Mouse (Mus musculus): Measurements from ENCODE around the gene Smok3a. TPM values are rescaled to one million over a fixed set of nuclear protein-coding genes. Genes with fewer than 3 reads are reported as not detected.

The Smok3a gene
- polyA plus RNA-seq, 1 experiment from 2014 or later, result not detected

DNA sequence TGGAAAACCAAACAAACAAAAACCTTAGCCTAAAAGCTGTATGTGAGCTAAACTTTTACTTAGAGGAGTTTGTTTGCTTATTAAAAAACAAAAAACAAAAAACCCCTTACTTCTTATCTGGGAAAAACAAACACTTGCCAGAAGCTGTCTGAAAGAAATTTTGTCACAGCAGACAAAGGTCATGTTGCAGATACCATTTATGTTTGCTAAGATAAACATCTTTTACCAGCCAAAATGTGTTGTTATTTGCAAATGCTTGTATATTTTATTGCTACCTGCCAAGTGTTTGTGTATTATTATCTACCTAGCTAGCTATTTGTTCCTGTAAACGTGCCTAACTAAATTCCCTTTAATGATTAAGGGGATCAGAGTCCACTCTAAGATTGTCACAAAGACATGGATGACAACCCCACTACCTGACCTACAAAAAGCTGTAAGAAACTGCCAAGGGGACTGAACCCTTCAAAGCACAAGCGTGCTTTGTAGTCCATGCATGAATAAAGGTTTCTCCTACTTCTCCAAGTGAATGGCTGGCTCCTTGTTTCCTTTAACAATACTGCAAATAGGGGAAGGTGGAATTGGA lies 62.3 kb downstream of the Smok3a start:
- Histone ChIP-seq H3K36me3 (replicated peaks; ENCODE audit: control insufficient read depth, insufficient read depth) (peaks cover 13% of the 10 kb centered on the region), H3K4me3 (replicated peaks; ENCODE audit: low read length) (no peak overlapping the region), H3K9ac (no peak overlapping the region), H3K4me2 (replicated peaks) (no peak overlapping the region), H3K27me3 (ENCODE audit: control insufficient read depth, insufficient read depth, low read length) (no peaks in the 10 kb centered on the region), H3K27ac (no peak overlapping the region), H3K9me3 (ENCODE audit: control insufficient read depth, low read length) (no peaks in the 10 kb centered on the region), H3K4me1 (replicated peaks; ENCODE audit: control insufficient read depth, insufficient read depth, low read length) (peaks cover 26% of the 10 kb centered on the region)
- ATAC-seq (ENCODE audit: low FRiP score) (no peak), DNase-seq (ENCODE audit: low spot score) (no peak)
- 73% methylated on average over 2 of the region's 2 CpGs for WGBS

DNA sequence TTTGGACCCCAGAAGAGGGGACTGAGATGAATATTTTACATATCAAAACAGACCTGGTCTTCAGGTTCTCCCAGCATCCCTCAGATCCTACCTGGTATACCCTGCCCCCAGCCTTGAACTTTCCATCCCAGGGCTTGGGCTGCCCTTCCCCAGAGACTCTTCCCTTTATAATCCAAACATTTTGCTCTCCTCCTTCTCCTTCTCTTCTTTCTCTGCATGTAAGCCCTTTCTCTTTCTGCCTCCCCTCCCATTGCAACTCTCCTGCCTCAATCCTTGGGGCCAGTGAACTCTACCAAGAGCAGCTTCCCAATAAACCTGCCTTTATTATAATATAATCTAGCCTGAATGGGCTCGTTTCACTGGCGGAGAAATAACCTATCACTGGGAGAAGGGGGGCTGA lies 62.9 kb downstream of the Smok3a start:
- Histone ChIP-seq H3K36me3 (replicated peaks; ENCODE audit: control insufficient read depth, insufficient read depth) (peaks cover 14% of the 10 kb centered on the region), H3K4me1 (replicated peaks; ENCODE audit: control insufficient read depth, insufficient read depth, low read length) (peaks cover 26% of the 10 kb centered on the region), H3K27me3 (ENCODE audit: control insufficient read depth, insufficient read depth, low read length) (no peaks in the 10 kb centered on the region), H3K4me2 (replicated peaks) (no peak overlapping the region), H3K4me3 (replicated peaks; ENCODE audit: low read length) (no peak overlapping the region), H3K27ac (no peak overlapping the region), H3K9ac (no peak overlapping the region), H3K9me3 (ENCODE audit: control insufficient read depth, low read length) (no peaks in the 10 kb centered on the region)
- WGBS, result 97% methylated on average over 2 of the region's 2 CpGs
- ATAC-seq (ENCODE audit: low FRiP score) (no peak), DNase-seq (ENCODE audit: low spot score) (no peak)

Other genes starting within 250 kb of the Smok3a start
- 51.1 and 58.7 TPM in 2 replicates for gene Ppp1r35, start 242.4 kb upstream of the Smok3a start, polyA plus RNA-seq (2014; fragmentation: Nextera tagmentation; extraction: Ambion mirVana)
- gene Mepce, start 233.6 kb upstream of the Smok3a start, polyA plus RNA-seq (2014; fragmentation: Nextera tagmentation; extraction: Ambion mirVana), result 11.0 and 11.7 TPM in 2 replicates
- 7.9 and 8.3 TPM in 2 replicates for gene Zcwpw1, start 233.5 kb upstream of the Smok3a start, polyA plus RNA-seq (2014; fragmentation: Nextera tagmentation; extraction: Ambion mirVana)
- 0.40 and 0.62 TPM in 2 replicates for gene Pilra, start 185.0 kb upstream of the Smok3a start, polyA plus RNA-seq (2014; fragmentation: Nextera tagmentation; extraction: Ambion mirVana)
- gene Pilrb1, start 163.2 kb upstream of the Smok3a start, polyA plus RNA-seq (2014; fragmentation: Nextera tagmentation; extraction: Ambion mirVana), result not detected in 2 replicates
- not detected in 2 replicates for gene Pilrb2, start 149.4 kb upstream of the Smok3a start, polyA plus RNA-seq (2014; fragmentation: Nextera tagmentation; extraction: Ambion mirVana)
- gene Cyp3a13, start 99.6 kb upstream of the Smok3a start, polyA plus RNA-seq (2014; fragmentation: Nextera tagmentation; extraction: Ambion mirVana), result not detected in 2 replicates
- 0.80 and 1.2 TPM in 2 replicates for gene Gjc3, start 58.2 kb upstream of the Smok3a start, polyA plus RNA-seq (2014; fragmentation: Nextera tagmentation; extraction: Ambion mirVana)
- not detected in 2 replicates for gene Azgp1, start 39.7 kb upstream of the Smok3a start, polyA plus RNA-seq (2014; fragmentation: Nextera tagmentation; extraction: Ambion mirVana)
- not detected in 2 replicates for gene Smok3b, start 168 bp downstream of the Smok3a start, polyA plus RNA-seq (2014; fragmentation: Nextera tagmentation; extraction: Ambion mirVana)
- not detected in 2 replicates for gene Smok3c, start 31.9 kb downstream of the Smok3a start, polyA plus RNA-seq (2014; fragmentation: Nextera tagmentation; extraction: Ambion mirVana)
- 31.2 and 34.1 TPM in 2 replicates for gene Zkscan1, start 63.8 kb downstream of the Smok3a start, polyA plus RNA-seq (2014; fragmentation: Nextera tagmentation; extraction: Ambion mirVana)
- 84.0 and 88.2 TPM in 2 replicates for gene Zscan21, start 95.6 kb downstream of the Smok3a start, polyA plus RNA-seq (2014; fragmentation: Nextera tagmentation; extraction: Ambion mirVana)
- 17.9 and 21.4 TPM in 2 replicates for gene Zfp113, start 134.5 kb downstream of the Smok3a start, polyA plus RNA-seq (2014; fragmentation: Nextera tagmentation; extraction: Ambion mirVana)
- 239 and 253 TPM in 2 replicates for gene Cops6, start 139.8 kb downstream of the Smok3a start, polyA plus RNA-seq (2014; fragmentation: Nextera tagmentation; extraction: Ambion mirVana)
- gene Ap4m1, start 150.7 kb downstream of the Smok3a start, polyA plus RNA-seq (2014; fragmentation: Nextera tagmentation; extraction: Ambion mirVana), result 15.2 and 15.5 TPM in 2 replicates
- 71.6 and 78.1 TPM in 2 replicates for gene Mcm7, start 151.2 kb downstream of the Smok3a start, polyA plus RNA-seq (2014; fragmentation: Nextera tagmentation; extraction: Ambion mirVana)
- gene Taf6, start 166.2 kb downstream of the Smok3a start, polyA plus RNA-seq (2014; fragmentation: Nextera tagmentation; extraction: Ambion mirVana), result 67.1 and 72.8 TPM in 2 replicates
- 29.5 and 31.5 TPM in 2 replicates for gene Cnpy4, start 166.2 kb downstream of the Smok3a start, polyA plus RNA-seq (2014; fragmentation: Nextera tagmentation; extraction: Ambion mirVana)
- gene Mblac1, start 173.1 kb downstream of the Smok3a start, polyA plus RNA-seq (2014; fragmentation: Nextera tagmentation; extraction: Ambion mirVana), result 12.5 and 13.6 TPM in 2 replicates
- gene Nxpe5, start 204.6 kb downstream of the Smok3a start, polyA plus RNA-seq (2014; fragmentation: Nextera tagmentation; extraction: Ambion mirVana), result 0.07 TPM in 1 of 2 replicates, not detected in the other
- gene Lamtor4, start 234.2 kb downstream of the Smok3a start, polyA plus RNA-seq (2014; fragmentation: Nextera tagmentation; extraction: Ambion mirVana), result 74.7 and 85.0 TPM in 2 replicates
- 19.5 and 19.7 TPM in 2 replicates for gene BC037034, start 242.8 kb downstream of the Smok3a start, polyA plus RNA-seq (2014; fragmentation: Nextera tagmentation; extraction: Ambion mirVana)